Mouse (Mus musculus) layer of hippocampus, adult 8-10 months (tissue): ENCODE measurements around the gene Slc45a1. TPM values are rescaled to one million over a fixed set of nuclear protein-coding genes. Genes with fewer than 3 reads are reported as not detected.

Experiments used
- DNase-seq, 2 experiments: peaks; one replicate each; pipeline ENCODE4 v3.0.0; 2022; ENCODE audit warnings: low spot score in 2 of 2
- total RNA-seq, 4 experiments: library from RNA; stranded (reverse); gene quantifications; 2 replicates each; pipeline ENCODE4 v1.2.4; 2022

Slc45a1 gene
- total RNA-seq, 4 experiments from 2014 or later = 36.2 to 45.2 (median 44.1) TPM

DNA sequence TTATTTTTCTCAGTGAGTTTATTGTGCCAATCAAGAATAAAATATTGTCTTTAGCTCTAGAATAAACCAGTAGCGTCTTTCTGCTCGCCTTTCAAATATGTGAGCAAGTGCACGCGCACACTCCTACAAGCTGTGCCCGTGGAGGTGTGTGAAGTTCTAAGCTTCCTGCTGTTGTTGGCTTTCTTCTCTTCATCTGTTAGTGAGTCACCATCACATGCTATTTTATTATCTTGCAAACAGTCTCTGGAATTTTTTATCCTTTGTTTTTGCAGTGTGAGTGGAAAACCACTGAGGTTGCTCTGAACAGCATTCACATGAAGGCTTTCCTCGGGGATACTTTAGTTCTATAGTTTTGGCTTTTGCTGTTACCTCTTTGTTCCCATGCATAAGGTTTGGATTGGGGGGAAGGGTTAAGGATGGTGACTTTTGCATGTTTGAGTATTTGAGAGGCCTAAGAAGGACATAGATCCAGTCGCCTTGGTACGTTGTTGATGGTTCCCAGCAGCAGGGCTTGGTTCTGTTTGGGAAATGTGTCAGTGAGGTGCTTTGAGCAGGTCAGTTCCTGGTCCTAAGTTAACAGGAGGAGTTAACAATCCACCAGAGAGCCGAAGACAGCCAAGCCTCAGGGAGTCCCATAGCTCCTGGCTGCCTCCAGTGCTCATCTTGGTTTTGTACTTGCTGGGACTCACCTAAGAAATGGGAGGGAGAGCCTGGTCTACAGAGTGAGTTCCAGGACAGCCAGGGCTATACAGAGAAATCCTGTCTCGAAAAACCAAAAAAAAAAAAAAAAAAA lies 69.8 kb downstream of the Slc45a1 start:
- no peak for DNase-seq

Other genes starting within 250 kb of the Slc45a1 start
- gene Errfi1, start 201.7 kb upstream of the Slc45a1 start, total RNA-seq = 10 to 100 TPM; 37.7 to 48.8 (median 40.4) TPM